13 mouse cellular contexts compared by ENCODE assay signal in the genomic region with DNA sequence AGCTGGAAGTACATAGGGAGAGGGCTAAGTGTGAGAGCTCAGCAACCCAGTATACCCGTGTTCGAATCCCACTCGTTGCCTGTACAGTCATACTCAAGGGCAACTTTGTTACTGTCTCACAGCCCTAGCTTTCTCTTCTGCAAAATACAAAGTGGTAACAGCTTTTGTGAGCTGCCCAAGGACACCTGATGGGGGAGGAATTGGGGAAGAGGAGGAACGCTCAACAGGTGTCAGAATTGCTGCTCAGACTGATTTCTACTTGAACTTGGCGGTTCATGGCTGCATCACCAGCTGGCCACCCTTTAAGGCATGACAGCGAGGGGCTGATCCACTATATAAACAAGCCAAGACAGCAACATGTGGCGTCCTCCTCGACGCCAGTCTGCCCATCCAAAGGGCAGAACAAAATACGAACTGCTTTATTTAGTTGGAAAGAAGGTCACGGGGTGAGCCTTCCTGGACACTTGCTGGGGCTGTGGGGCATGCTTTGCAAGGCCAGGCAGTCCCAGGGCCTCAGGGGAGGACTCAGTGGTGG.
"Had no signal": no experiment of that assay in that cellular context is flagged by ENCODE, and none has a peak within 500 bp of the region (broad histone marks: within the 10 kb centered on the region; RNA-seq: fewer than 3 reads in every experiment).

No protein-coding gene starts in this region.

- H3K4me3 ChIP-seq: limb, embryonic 13.5 days; liver, embryonic 15.5 days; megakaryocyte, embryonic 14.5 days; midbrain, embryonic 15.5 days; neural tube, embryonic 12.5 days had no signal

- H3K9ac ChIP-seq: limb, embryonic 13.5 days; liver, embryonic 15.5 days; midbrain, embryonic 15.5 days; neural tube, embryonic 12.5 days had no signal

- H3K4me1 ChIP-seq: liver, embryonic 15.5 days; midbrain, embryonic 15.5 days had no signal

- H3K4me2 ChIP-seq: liver, embryonic 11.5 days; liver, embryonic 15.5 days; midbrain, embryonic 11.5 days; midbrain, embryonic 15.5 days; neural tube, embryonic 12.5 days had no signal

- H3K36me3 ChIP-seq: limb, embryonic 13.5 days; midbrain, embryonic 15.5 days; neural tube, embryonic 12.5 days had no signal

- H3K27ac ChIP-seq: limb, embryonic 13.5 days; liver, embryonic 15.5 days; midbrain, embryonic 15.5 days; neural tube, embryonic 12.5 days had no signal

- DNase-seq: kidney, adult 11 months; kidney, postnatal 14 days; left cerebral cortex, postnatal 4 days; retina, postnatal 1 day; right cerebral cortex, postnatal 4 days; thymus, postnatal 36 days had no signal

- ATAC-seq: midbrain, embryonic 15.5 days had no signal

- H3K9me3 ChIP-seq: limb, embryonic 13.5 days; liver, embryonic 15.5 days; megakaryocyte, embryonic 14.5 days; midbrain, embryonic 15.5 days; neural tube, embryonic 12.5 days had no signal

- H3K27me3 ChIP-seq: limb, embryonic 13.5 days; liver, embryonic 15.5 days; megakaryocyte, embryonic 14.5 days; midbrain, embryonic 15.5 days; neural tube, embryonic 12.5 days had no signal
